Mouse (Mus musculus) lung, adult 2 months (tissue): ENCODE data around the gene Nostrin.

Source experiments
- CTCF ChIP-seq: fragments of 200-500 bp; IDR thresholded peaks from 2 replicates; pipeline ENCODE4 v1.5.1; 2011; ENCODE audit warnings: mild to moderate bottlenecking, low read length, control low read depth; ENCODE audit not compliant: insufficient read depth
- POLR2A ChIP-seq: fragments of 200-500 bp; IDR thresholded peaks from 2 replicates; pipeline ENCODE4 v1.6.1; 2011; ENCODE audit warnings: low read depth, mild to moderate bottlenecking, control low read depth, low read length, borderline replicate concordance; ENCODE audit errors: extremely low read depth

DNA sequence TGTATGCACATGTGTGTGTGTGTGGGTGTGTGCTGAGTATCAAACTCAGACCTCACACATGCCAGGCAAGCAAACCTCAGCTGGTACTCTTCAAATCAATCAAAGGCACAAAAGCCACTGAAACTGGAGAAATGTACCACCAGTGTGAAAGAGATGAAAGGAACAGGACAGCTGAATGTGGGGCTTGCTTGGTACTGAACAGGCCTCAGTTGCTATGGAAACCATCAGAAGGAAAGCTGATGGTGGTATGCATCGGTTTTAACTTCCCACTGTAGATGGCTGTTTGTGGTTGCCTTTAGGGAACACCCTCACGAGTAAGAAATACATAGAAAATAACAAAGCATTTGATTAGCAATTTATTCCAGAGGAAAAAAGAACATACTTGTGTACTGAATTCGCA lies 10.2 kb upstream of the Nostrin start:
- TF ChIP-seq POLR2A (no peak), CTCF (no peak)
